Mouse (Mus musculus) embryo, embryonic 11 days (tissue): ENCODE data around the gene Tecpr1.

Experiments
- DNase-seq: peaks from one replicate; pipeline ENCODE4 v3.0.0-alpha.2; 2015

The Tecpr1 gene

DNA sequence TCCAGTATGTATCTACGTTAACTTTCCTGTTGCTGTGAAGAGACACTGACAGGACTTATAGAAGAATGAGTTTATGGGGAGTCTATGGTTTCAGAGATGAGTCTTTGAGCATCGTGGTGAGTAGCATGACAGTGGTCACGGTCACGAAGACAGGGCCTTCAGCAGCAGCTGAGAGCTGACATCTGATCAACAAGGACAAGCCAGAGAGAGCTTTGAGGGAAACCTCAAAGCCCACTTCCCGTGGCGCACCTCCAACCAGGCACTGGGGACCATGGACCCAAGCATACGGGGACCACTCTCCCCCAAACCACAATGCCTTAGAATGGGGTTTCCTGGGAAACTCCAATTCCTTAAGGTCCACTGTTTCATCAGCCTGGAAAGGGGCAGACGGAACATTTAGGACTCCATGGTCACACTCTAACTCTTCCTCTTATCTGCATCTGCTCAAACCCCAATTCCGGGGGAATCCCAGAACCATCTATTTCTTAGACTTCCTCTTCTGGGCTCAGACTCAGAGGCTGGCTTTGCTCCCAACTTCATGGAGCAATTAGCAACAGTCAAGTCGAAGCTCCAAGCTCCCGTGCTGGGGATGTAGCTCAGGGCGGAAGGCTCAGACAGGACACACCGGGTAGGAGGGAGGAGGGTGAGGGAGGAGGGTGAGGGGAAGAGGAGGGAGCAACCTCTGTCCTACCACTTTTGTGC is 28.6 kb upstream of the Tecpr1 start:
- no peak for DNase-seq

DNA sequence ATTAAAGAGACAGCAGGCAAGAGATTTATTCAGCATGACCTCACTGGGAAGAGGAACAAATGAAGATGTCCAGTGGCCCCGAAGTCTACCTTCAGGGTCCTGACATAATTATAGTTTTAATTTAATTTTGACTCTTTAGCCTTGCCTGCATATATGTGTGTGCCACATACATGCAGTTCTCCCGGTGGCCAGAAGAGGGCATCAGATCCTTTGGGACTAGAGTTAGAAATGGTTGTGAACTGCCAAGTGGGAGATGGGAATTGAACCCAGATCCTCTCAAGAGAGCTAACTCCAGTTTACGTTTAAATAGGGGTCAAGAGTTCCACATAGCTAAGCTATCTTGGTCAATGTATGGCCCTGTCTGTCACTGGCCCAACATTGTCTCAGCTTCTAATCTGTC is 26.5 kb upstream of the Tecpr1 start:
- no peak for DNase-seq

DNA sequence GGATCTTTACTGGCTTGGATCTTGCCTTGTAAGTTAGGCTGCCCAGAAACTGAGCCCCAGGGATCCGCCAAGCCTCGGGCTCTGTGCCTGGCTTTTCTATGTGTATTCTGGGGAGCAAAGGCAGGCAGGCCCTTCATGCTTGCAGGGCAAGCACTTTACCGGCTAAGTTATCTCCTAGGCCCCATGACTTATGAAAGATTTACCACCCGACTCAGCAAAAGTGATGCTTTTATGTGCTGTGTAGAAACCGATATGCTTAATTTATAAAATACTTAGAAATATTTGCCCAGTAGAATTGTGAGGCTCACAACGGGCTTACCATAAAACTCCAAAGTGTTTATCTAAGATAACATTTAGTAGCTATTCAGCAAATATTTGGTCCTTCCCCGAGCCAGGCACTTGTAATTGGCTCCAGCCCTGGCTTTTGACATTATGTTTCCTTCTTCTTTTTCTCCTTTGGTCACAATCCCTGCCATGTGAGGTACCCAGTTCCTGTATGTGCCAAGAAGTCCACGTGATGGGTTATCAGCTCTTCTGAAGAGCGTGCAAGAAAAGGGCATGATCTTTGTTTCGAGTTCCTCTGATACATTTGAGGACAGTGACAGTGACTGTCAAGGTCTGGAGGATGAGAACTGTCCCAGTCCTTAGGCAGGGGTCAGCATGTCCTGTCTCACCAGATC is 24.6 kb upstream of the Tecpr1 start:
- no peak for DNase-seq

DNA sequence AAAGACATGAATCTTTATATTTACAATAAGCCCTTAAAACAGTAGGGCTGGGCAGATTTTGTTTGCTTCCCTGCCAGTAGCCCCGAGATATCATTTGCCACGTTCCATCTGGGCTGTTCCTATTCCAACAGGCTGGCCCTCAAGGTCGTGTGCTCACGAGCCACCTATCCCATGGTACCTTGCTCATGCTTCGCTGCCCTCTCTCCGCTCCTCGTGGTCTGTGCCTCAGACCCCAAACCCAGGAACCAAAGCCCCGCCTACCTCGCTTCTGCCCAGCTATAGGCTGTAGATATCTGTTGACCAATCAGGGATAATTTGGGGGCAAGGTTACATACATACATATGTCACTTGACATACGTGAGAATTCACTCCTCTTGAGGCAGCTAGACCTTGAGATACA is 23.9 kb upstream of the Tecpr1 start:
- DNase-seq: no peak

DNA sequence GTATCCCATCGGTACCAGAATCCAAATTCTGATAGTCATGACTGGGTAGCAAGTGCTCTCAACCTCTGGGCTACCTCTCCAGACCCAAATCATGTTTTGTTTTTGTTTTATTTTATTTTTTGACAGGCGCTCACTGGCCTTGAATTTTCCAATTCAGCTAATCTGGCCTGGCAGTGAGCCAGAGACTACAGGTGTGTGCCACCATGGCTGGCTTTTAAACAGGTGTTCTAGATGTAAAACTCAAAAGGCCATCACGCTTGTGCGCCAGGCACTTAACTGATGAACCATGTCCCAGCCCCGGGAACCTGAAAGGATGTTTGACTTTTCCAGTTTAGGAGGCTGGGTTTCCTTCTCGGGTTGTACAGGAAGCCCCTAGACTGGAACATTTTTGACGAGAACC is 23.3 kb upstream of the Tecpr1 start:
- no peak for DNase-seq

DNA sequence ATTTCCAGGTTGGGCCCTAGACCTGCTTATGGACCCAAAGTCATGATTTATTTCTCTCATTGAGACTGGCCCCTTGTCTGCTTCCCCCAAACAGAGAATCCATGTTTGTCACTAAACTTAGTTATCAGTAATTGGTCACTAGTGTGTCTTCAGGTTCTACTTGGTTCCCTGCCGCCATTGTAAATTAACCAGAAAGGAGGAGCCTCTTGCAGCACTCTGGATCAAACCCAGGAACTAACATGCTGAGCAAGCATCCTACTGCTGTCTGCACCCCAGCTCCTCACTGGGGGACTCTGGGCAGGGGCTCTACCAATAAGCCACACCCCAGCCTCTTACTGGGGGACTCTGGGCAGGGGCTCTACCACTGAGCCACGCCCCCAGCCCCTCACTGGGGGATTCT is 22.2 kb upstream of the Tecpr1 start:
- DNase-seq: no peak

DNA sequence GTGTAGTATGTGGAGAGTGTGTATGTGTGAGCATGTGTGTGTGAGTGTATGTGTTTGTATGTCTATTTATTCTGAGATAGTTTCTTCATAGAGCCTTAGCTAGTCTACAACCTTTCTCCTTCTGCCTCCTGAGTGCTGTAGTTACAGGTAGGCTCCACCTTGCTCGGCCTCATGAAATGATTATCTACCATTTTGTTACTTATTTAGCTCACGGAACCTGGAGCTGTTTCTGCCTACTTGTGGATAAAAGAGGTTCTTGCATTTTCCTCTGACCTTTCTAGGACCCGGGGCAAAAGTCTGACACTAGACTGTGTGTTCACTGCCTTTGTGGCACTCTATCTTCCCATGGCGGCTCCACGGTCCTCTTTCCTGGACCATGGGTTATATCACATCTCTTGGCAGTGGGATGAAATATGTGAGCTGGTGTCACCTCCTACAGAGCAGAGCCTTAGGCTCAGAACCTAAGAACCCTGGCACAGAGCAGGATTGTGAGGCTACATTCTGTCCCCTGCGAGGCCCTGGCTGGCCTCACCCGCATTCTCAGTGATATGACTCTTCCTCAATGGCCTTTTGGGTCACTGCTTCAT is 20.6 kb upstream of the Tecpr1 start, which contains the start of gene Bri3:
Gene Bri3, plus strand, starts transcription at position 537 of the 587 bp plus-strand sequence.
- no peak for DNase-seq

DNA sequence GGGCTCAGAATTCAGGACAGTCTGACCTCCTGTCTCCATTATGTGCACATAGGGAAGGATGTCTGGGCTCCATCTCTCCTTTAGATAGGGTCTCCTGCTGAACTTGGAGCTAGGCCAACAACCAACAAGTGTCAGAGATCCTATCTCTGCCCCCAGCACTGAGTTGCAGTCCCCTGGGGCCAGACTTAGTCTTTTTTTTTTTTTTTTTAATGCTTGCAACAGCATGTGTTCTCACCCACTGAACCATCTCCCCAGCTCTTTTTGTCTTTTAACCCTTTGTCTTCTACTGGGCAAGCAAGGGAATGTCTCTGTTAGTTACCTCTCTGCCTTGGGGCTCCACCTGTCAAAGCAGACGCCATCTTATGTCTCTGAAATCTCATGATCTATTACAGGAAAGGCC is 15.6 kb upstream of the Tecpr1 start:
- DNase-seq: no peak

DNA sequence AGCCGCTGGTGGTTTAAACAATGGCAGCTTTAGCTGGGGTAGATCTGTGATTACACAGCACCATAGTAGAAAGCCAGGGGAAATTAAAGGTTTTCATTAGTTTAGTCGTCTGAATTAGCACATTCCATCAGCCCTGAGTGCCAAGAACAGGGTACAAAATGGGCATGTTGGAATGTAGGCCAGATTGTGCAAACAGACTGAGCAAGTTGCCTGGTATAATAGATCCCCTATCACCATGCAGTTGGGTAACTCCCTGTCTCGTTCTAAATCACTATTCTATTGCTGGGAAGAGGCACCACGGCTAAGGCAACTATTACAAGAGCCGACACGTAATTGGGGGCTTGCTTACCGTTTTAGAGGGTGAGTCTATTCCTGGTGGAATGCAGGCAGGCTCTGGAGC is 11.3 kb upstream of the Tecpr1 start:
- DNase-seq: no peak

DNA sequence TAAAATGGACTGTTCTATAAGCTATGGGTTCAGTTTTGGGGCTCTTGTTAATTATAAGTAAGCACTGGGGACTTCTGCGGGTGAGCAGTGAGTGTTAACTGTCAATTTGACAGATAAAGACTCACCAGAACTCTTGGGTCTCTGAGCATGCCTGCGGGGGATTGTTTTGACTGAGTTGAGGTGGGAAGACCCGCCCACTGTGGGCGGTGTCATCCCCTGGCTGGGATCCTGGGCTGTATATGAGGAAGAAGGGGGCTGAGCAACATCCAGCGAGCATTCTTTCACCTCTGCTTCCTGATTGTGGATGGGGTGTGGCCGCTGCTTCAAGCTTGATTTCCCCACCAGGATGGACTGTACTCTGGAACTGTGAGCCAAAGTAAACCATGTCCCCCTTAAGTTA is 10.8 kb upstream of the Tecpr1 start:
- no peak for DNase-seq

DNA sequence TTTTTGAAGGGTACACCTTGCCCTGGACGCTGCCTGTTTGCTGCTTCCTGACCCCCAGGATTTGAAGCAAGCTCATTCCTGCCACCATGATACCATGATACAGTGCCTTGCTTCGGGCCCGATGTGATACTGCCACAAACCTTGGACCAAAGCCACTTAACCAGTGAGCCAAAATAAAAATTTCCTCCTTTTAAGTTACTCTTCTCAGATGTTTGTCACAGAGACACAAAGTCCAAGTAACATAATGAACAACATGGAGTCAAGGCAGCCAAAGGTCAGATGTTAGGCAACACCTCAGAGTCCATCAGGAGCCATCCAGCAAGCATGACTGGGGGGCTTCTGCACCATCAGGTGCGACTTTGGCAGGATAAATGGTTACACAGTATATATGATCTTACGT is 9.1 kb upstream of the Tecpr1 start:
- DNase-seq: no peak

DNA sequence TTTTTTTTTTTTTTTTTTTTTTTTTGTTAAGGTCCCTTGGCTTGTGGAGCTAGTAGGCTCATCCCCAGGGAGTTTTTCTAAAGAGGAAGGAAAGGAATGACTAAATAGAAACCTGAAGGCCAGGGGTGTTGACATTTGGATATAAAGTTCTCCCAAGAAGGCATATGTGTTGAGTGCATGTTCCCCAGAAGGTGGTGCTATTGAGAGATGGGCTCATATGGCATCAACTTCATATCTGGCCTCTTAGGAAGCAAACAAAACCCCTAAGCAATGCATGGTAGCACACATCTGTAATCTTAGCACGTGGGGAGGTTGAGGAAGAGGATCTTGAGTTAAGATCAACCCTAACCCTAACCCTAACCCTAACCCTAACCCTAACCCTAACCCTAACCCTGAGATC is 8.0 kb upstream of the Tecpr1 start:
- peak; percentile 10 for DNase-seq

DNA sequence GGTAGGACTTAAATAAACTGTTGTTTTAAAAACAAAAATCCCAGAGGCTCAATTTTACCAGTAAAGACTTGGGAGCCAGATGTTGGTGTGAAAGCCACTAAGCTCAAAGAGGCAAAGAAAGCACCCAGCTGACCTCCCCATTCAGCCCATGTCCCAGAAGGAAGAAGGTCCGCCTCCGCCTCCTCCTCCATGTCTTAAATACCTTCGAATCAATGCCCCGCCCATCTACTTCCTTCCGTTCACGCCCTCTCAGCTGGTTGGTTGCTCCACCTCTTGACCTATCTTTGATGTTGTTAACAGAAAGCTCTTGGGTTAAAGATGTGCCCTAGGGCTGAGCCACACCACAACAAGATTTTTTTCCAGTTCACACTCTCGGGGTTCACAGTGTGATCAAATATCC is 6.8 kb upstream of the Tecpr1 start:
- DNase-seq: no peak

DNA sequence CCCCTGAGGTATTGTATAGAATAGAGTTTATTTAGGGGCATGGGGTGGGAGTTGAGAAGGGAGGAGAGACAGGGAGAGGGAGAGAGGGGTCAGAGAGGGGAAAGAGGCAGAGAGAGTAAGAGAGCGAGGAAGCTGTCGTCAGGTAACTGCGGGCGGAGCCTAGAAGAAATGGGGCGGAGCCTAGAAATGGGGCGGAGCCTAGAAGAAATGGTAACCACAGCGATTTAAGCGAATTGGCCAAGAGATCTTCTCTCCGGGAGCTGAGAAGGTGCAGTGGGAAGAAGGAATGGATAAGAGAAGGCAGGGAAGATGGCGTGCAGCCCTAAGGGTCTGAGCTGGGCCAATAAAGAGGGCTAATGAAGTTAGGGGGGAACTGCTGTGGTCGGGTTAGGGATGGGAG is 2.8 kb upstream of the Tecpr1 start:
- DNase-seq: no peak

DNA sequence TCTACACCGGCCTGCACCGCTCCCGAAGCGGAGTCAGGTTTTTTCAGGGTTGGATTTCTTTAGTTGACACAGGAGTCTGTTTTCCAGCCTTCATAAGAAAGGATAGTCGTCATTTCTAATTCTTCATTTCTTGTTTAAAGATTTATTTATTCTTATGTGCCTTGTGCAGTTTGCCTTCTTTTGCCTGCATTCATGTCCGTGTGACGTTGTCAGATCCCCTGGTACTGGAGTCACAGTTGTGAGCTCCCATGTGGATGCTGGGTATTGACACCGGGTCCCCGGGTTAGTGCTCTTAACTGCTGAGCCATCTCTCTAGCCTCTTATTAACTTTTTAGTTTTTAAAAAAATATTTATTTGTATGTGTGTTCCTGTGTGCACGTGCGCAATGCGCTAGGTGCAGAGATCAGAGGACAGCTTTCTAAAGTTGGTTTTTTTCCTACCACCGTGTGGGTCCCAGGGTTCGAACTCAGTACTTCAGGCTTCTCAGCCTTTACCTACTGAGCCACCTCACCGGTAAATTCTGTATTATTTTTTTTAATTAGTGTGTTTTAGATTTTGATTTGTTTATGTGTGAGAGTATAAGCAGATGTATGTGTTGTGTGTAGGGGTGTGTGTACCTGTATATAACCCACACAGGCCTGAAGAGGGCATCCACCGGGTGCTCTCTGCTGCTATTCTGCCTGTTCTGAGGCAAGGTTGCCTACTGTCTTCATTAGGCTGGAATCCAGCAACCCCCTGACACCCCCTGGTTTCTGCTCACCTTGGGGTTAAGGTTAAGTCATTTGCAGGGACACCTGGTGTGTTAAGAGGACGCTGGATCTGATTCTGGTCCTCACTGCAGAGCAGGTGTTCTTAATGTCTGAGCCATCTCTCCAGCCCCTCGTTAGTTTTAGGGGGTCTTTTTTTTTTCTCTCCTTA is 743 bp upstream of the Tecpr1 start:
- DNase-seq: peak; percentile 19

DNA sequence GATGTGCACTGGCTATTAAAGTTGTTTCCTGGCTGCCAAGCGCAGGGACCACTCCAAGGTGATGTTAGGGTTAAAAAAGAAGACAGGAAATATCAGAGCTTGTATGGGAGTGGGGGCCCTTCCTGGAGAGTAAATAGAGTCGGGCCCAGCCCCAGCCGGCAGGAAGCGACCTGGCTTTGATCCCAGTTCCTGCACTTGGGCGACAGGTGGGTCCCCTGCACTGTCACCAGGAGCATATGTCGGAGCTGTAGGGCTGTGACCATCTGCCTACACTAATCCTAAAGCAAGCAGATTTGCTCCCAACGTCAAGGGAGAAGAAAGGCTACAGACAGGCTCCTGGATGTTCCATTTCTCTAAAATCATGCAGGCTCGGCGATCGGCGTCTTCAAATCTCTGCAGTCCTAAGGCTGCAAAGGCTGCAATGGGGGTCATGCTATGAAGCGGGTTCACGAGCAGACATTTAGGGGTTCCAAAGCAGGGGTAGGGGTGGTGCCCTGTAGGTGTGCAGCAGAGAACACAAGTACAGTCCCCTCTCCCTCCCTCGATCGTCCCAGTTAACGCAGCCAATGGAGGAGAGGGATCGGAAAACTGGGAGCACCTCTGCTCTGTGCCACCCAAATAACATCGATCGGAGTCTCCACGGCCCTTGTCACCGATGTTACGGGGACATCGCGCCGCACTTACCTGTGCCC is 458 bp downstream of the Tecpr1 start:
- DNase-seq: no peak

DNA sequence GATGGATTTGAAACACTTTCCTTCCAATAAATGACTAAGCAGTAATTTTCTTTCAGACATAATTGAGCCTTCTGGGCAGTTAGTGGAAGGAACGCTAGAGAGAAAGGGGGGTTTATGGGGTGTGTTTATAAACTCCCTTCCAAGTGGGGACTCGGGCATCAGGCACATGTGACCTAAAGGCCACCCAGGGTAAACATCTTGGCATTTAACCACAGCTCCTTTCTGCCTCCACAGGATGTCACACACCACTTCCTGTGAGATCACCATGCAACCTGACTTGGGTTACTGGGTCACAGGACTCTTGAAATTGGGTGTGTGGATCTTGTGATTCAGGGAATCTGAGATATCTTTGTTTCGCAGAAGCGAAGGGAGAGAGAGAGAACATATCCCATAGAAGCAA is 2.1 kb downstream of the Tecpr1 start:
- DNase-seq: no peak

DNA sequence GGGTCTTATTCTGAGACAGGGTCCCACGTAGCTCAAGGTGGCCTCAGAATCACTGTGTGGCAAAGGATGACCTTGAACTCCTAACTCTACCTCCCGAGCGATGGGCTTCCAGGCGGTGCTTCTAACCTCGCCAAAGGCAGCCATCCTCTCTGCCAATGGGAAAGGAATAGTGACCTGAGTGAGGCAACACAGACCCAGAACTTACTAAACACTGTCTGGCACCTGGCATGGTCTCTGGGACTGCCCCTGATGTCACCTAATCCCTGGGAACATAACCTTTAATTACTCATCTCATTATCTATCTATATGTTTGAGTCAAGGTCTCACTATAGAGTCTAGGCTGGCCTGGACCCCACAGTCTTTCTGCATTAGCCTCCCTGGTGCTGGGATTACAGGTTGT is 3.5 kb downstream of the Tecpr1 start:
- DNase-seq: no peak

DNA sequence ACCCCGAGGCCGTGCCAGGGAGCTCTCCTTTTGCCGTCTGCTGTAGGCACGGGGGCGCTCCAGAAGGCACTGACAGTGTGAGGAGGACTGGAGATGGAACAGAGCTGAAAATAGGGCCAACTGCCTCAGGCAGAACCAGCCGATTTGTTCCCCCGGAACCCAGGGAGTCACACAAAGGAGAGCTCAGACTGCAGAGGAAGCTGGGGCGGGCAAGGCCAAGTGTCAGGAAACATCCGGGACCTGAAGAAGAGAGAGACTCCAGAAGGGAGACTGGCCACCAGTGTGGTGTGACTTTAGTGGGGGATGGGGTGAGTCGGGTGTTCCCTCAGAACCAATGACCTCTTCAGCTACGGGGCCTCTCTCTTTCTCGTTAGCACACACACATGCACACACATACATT is 4.1 kb downstream of the Tecpr1 start:
- DNase-seq: peak; percentile 31

DNA sequence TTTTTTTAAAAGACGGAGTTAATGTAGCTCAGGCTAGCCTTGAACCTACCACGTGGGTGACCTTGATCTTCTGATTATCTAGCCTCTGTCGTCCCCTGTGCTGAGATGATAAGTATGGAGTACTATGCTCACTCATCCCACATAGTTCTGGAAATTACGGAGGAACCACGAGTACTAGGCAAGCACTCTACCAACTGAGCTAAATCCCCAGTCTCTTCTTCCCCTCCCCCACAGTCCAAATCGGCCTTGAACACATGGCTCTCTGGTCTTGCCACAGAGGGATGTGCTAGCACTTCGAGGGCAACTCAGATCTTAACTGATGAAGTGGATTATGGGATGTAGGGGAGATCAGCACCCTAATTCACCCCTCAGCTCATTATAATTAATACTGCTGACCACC is 5.4 kb downstream of the Tecpr1 start:
- DNase-seq: no peak

DNA sequence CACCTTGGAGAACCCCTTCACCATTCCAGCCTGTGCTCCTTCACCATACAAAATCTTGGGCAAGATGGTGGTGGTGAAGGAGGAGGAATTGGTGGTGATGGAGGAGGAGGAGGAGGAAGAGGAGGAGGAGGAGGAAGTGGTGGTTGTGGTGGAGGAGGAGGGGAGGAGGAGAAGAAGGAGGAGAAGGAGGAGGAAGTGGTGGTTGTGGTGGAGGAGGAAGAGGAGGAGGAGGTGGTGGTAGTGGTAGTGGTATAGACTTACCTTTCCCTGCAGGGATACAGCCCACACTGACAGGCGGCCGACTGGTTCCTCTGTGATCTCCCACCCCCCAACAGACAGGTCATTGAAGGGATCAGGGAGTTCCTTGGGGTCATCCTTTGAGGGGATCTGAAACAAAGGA is 7.4 kb downstream of the Tecpr1 start:
- DNase-seq: no peak

DNA sequence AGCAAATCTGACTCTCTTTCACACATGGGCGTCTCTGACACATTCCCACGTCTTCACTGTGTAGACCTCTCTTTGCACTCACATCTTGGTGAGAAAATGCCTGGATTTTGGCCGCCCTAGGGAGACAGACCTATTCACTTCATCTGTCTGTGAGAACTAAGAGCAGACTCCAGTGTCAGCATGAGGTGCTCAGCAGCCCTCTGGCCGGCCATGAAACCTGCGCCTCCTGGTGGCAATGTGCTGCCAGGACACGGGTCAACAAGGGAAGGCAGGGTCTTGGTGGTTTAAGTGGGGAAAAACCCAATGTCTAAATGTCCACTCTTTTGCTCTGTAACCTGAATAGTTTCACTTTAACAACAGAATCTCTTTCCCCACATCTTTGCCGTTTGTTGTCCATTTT is 9.0 kb downstream of the Tecpr1 start:
- DNase-seq: peak; percentile 71

DNA sequence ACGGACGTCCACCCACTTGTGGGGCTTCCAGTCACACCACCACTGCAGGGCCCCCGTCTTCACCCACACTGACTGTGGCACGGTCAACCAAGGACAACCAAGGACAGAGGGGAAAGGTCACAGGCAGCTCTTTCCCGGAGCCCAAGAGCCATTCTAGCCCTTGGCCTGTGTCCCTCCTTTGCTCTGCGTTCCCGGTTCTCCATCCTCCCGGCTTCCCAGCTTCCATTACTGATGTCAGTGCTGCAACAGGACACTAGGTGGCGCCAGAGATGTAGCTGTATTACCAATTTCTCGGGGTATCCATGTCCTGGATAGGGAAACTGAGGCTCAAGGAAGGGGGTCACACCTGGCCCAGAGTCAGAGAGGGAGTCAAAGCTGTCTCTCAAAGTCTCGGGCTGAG is 15.9 kb downstream of the Tecpr1 start:
- DNase-seq: peak; percentile 50
